Comparison of ENCODE assay signal across 27 mouse cellular contexts in genomic region chr11:88282516-88282915, GRCm38 (mm10). TPM values are rescaled to one million over a fixed set of nuclear protein-coding genes. Genes with fewer than 3 reads are reported as not detected.
DNase-seq lines count a peak whose midpoint lies in the region; ATAC-seq and TF ChIP-seq lines count a peak whose summit lies in the region.
"Had no signal": no experiment of that assay in that cellular context is flagged by ENCODE, and none has a peak within 500 bp of the region (broad histone marks: within the 10 kb centered on the region; RNA-seq: fewer than 3 reads in every experiment).

No protein-coding gene starts in this region.

- TF ChIP-seq EP300 in heart, postnatal 0 days (IDR thresholded peaks at IDR 0.05; ENCODE audit: low read depth) = no peak

- no peak overlapping the region for H3K4me2 ChIP-seq in heart, postnatal 0 days (ENCODE audit: low read depth, low read length)
- H3K4me2 ChIP-seq in heart, embryonic 12.5 days = no peak overlapping the region
- H3K4me2 ChIP-seq in liver, embryonic 11.5 days = no peak overlapping the region
- H3K4me2 ChIP-seq: embryonic facial prominence, embryonic 15.5 days; intestine, embryonic 15.5 days; limb, embryonic 12.5 days had no signal

- no peaks in the 10 kb centered on the region for H3K79me2 ChIP-seq in liver, adult 2 months (ENCODE audit: control insufficient read depth, insufficient read depth, low read length)

- H3K36me3 ChIP-seq in heart, postnatal 0 days (replicated peaks; ENCODE audit: control insufficient read depth, insufficient read depth, low read length) = no peaks in the 10 kb centered on the region
- H3K36me3 ChIP-seq in heart, embryonic 12.5 days = no peaks in the 10 kb centered on the region
- H3K36me3 ChIP-seq in liver, adult 2 months (ENCODE audit: control insufficient read depth, insufficient read depth, low read length) = no peaks in the 10 kb centered on the region
- no peaks in the 10 kb centered on the region for H3K36me3 ChIP-seq in liver, embryonic 11.5 days (ENCODE audit: control insufficient read depth, insufficient read depth, low read length)
- H3K36me3 ChIP-seq: embryonic facial prominence, embryonic 15.5 days; forebrain, embryonic 10.5 days; heart, embryonic 10.5 days; intestine, embryonic 15.5 days; limb, embryonic 12.5 days had no signal

- TF ChIP-seq CTCF in heart, postnatal 0 days (IDR thresholded peaks at IDR 0.05; ENCODE audit: low read depth) = 0 out of 2 replicates have a peak, but pooled peaks have one; percentile 10
- TF ChIP-seq CTCF in liver, adult 2 months (IDR thresholded peaks at IDR 0.05; ENCODE audit: low read depth, low read length) = peak; percentile 18; the same call in 1 of the 2 replicates

- WGBS in heart, postnatal 0 days = 98% methylated on average over 2 of the region's 2 CpGs
- WGBS in heart, embryonic 12.5 days = 93% methylated on average over 2 of the region's 2 CpGs
- 98% methylated on average over 2 of the region's 2 CpGs for WGBS in liver, adult 2 months
- WGBS in liver, embryonic 11.5 days = 89% methylated on average over 2 of the region's 2 CpGs

- 0 out of 2 replicates have a peak, but pooled peaks cover 3% of the 10 kb centered on the region for H3K4me1 ChIP-seq in heart, postnatal 0 days (ENCODE audit: control insufficient read depth, insufficient read depth)
- H3K4me1 ChIP-seq in heart, embryonic 12.5 days (replicated peaks) = peaks cover 13% of the 10 kb centered on the region
- no peaks in the 10 kb centered on the region for H3K4me1 ChIP-seq in liver, adult 2 months (ENCODE audit: control insufficient read depth, insufficient read depth, low read length)
- H3K4me1 ChIP-seq in liver, embryonic 11.5 days (replicated peaks; ENCODE audit: control insufficient read depth, insufficient read depth, low read length) = no peaks in the 10 kb centered on the region; the same call in 1 of the 2 replicates
- H3K4me1 ChIP-seq: embryonic facial prominence, embryonic 15.5 days; intestine, embryonic 15.5 days had no signal

- TF ChIP-seq POLR2A in liver, adult 2 months (IDR thresholded peaks at IDR 0.05; ENCODE audit: extremely low read depth, insufficient read depth, low read length) = no peak

- H3K9me3 ChIP-seq in heart, postnatal 0 days (replicated peaks; ENCODE audit: control insufficient read depth, low read length) = no peaks in the 10 kb centered on the region
- no peaks in the 10 kb centered on the region; the same call in 1 of the 2 replicates for H3K9me3 ChIP-seq in heart, embryonic 12.5 days (replicated peaks)
- no peaks in the 10 kb centered on the region for H3K9me3 ChIP-seq in liver, embryonic 11.5 days (ENCODE audit: control insufficient read depth, low read length)
- H3K9me3 ChIP-seq: embryonic facial prominence, embryonic 15.5 days; heart, embryonic 10.5 days; intestine, embryonic 15.5 days had no signal

- no peaks in the 10 kb centered on the region for H3K27me3 ChIP-seq in heart, postnatal 0 days (ENCODE audit: control insufficient read depth, insufficient read depth, low read length)
- H3K27me3 ChIP-seq in heart, embryonic 12.5 days (replicated peaks) = no peaks in the 10 kb centered on the region
- no peaks in the 10 kb centered on the region; the same call in 1 of the 2 replicates for H3K27me3 ChIP-seq in liver, adult 2 months (ENCODE audit: control insufficient read depth, insufficient read depth, low read length)
- no peaks in the 10 kb centered on the region; the same call in 1 of the 2 replicates for H3K27me3 ChIP-seq in liver, embryonic 11.5 days (replicated peaks; ENCODE audit: control insufficient read depth, insufficient read depth, low read length)
- H3K27me3 ChIP-seq: embryonic facial prominence, embryonic 15.5 days; intestine, embryonic 15.5 days had no signal

- DNase-seq in heart, postnatal 0 days (ENCODE audit: low spot score) = no peak
- no peak for DNase-seq in liver, adult 2 months (ENCODE audit: extremely low read depth, low read depth, low spot score)
- DNase-seq in liver, embryonic 11.5 days (ENCODE audit: low spot score) = no peak
- DNase-seq in thymus, postnatal 4 days = peak; percentile 14
- no peak for DNase-seq in thymus, postnatal 14 days
- DNase-seq in urinary bladder, adult 2 months (ENCODE audit: low spot score) = no peak
- DNase-seq: cerebellum, postnatal 14 days; embryo, embryonic 11 days; gastrocnemius, postnatal 36 days; heart, postnatal 36 days; kidney, postnatal 10 days; lung, adult 2 months; spleen, adult 18-20 months had no signal

- H3K27ac ChIP-seq in heart, postnatal 0 days (ENCODE audit: low read depth) = no peak overlapping the region
- H3K27ac ChIP-seq in heart, embryonic 12.5 days (ENCODE audit: poor library complexity, severe bottlenecking) = no peak overlapping the region
- no peak overlapping the region for H3K27ac ChIP-seq in liver, adult 2 months (replicated peaks; ENCODE audit: insufficient read depth, low read depth, low read length)
- no peak overlapping the region for H3K27ac ChIP-seq in liver, embryonic 11.5 days (ENCODE audit: low read depth, low read length)
- H3K27ac ChIP-seq: embryonic facial prominence, embryonic 15.5 days; heart, embryonic 10.5 days; intestine, embryonic 15.5 days; limb, embryonic 12.5 days had no signal

- H3K9ac ChIP-seq in heart, postnatal 0 days (replicated peaks; ENCODE audit: low read depth, low read length) = no peak overlapping the region
- no peak overlapping the region for H3K9ac ChIP-seq in heart, embryonic 12.5 days
- no peak overlapping the region for H3K9ac ChIP-seq in liver, adult 2 months (ENCODE audit: low read depth, low read length)
- no peak overlapping the region for H3K9ac ChIP-seq in liver, embryonic 11.5 days (ENCODE audit: low read depth, low read length)
- H3K9ac ChIP-seq: embryonic facial prominence, embryonic 15.5 days; intestine, embryonic 15.5 days; limb, embryonic 12.5 days had no signal

- ATAC-seq in heart, postnatal 0 days (ENCODE audit: insufficient read depth, low read depth) = no peak
- no peak for ATAC-seq in heart, embryonic 12.5 days (ENCODE audit: insufficient number of reproducible peaks, low FRiP score)
- no peak for ATAC-seq in liver, embryonic 11.5 days (replicated peaks; ENCODE audit: low FRiP score)
- ATAC-seq: intestine, embryonic 15.5 days had no signal

- H3K4me3 ChIP-seq in heart, postnatal 0 days (ENCODE audit: low read depth, low read length) = no peak overlapping the region
- H3K4me3 ChIP-seq in heart, embryonic 12.5 days = no peak overlapping the region
- H3K4me3 ChIP-seq in liver, adult 2 months (ENCODE audit: insufficient read depth, low read depth, low read length) = no peak overlapping the region
- no peak overlapping the region for H3K4me3 ChIP-seq in liver, embryonic 11.5 days (ENCODE audit: low read depth, low read length)
- H3K4me3 ChIP-seq: embryonic facial prominence, embryonic 15.5 days; forebrain, embryonic 10.5 days; heart, embryonic 10.5 days; intestine, embryonic 15.5 days; limb, embryonic 12.5 days had no signal

RNA-seq across cellular contexts. Expression of gene Ccdc182, which starts 11.3 kb away (rescaled TPM):
- not detected in 2 replicates for total RNA-seq in heart, postnatal 0 days (2014; rRNA removed; ENCODE audit: low replicate concordance)
- not detected in 2 replicates for polyA plus RNA-seq in heart, postnatal 0 days (2015; fragmentation: Nextera tagmentation; extraction: Ambion mirVana)
- polyA plus RNA-seq in heart, embryonic 12.5 days (2016; fragmentation: Nextera tagmentation; extraction: Ambion mirVana) = 0.26 TPM in 1 of 2 replicates, not detected in the other
- total RNA-seq in liver, adult 2 months (2014; rRNA removed) = not detected in 2 replicates
- not detected in 2 replicates for polyA plus RNA-seq in liver, adult 2 months (2012; rRNA removed)
- polyA plus RNA-seq in liver, embryonic 11.5 days (2014; fragmentation: Nextera tagmentation; extraction: Ambion mirVana) = not detected in 2 replicates
- polyA plus RNA-seq in urinary bladder, adult 2 months (2012; rRNA removed) = not detected in 2 replicates
- total RNA-seq: adrenal gland, adult 18-20 months; ES-E14; gastrocnemius, postnatal 36 days; heart, postnatal 36 days; layer of hippocampus, adult 8-10 months; left cerebral cortex, adult 8-10 months; megakaryocyte progenitor cell, adult 5-6 weeks had no signal
- polyA plus RNA-seq: C2C12; embryonic facial prominence, embryonic 15.5 days; frontal cortex, adult 2 months; intestine, embryonic 15.5 days; lung, adult 2 months; stomach, embryonic 14.5 days had no signal
